Mouse (Mus musculus): ENCODE measurements around the gene Abcb1a.

Abcb1a gene

DNA sequence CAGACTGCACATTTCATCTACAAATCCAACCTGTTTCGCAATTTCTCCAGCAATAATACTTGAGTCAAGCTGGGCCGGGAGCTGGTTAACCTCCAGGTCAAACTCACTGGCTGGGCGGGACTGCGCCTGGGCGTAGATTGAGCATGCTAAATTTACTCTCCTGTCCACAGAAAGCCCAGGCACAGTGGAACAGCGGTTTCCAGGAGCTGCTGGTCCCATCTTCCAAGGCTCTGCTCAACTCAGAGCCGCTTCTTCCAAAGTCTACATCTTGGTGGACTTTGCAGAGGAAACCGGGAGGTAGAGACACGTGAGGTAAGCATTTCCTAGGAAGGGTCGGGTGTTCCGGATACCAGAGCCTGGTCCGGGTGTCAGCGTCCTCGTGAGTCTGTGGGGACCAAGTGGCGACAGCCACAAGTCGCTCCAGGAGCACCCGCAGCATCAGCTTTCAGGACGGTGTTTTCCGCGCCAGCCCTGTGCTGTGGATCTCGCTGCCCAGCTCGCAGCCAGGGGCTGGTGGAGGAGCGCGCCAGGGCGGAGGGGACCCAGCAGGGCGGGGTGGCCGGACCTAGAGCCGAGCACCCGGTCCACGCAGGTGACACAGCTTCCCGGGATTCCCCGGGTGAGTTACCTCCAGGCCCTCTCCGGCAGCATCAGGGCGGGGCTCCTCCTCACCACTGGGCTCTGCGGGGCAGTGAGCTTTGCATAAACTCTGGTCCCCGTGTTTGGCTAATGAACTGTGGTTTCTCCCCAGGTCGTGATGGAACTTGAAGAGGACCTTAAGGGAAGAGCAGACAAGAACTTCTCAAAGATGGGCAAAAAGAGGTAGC, at the start of gene Abcb1a:
Abcb1a (plus strand) TSS at position 167 of the 827 bp plus-strand sequence.
- peak; percentile 3 for DNase-seq (ENCODE audit: low spot score)

DNA sequence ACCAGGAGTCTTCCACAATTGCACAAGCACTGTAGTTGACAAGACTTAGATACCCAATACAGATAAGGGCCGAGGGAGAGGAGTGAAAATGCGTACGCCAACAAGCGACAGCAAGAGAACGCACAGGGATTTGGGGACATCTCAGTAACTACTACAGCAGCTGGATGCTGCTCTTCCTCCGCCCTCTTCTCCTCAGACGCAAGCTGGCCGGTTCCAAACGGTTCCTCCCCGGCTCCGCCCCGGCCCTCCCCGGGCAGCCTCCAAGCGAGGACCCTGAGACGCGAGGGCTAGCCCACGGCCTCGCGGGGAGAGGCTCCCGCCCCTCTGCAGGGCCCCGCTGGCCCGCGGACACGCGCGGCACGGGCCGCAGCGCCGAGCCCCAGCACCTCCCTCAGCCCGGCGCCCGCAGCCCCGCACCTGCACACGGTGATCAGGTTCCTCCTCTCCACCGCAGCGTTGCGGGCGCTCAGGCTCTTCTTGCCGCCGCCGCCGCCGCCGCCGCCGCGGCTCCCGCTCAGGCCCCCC, 37.7 kb upstream of the Abcb1a start:
- peak; percentile 27 for DNase-seq (ENCODE audit: low spot score)

DNA sequence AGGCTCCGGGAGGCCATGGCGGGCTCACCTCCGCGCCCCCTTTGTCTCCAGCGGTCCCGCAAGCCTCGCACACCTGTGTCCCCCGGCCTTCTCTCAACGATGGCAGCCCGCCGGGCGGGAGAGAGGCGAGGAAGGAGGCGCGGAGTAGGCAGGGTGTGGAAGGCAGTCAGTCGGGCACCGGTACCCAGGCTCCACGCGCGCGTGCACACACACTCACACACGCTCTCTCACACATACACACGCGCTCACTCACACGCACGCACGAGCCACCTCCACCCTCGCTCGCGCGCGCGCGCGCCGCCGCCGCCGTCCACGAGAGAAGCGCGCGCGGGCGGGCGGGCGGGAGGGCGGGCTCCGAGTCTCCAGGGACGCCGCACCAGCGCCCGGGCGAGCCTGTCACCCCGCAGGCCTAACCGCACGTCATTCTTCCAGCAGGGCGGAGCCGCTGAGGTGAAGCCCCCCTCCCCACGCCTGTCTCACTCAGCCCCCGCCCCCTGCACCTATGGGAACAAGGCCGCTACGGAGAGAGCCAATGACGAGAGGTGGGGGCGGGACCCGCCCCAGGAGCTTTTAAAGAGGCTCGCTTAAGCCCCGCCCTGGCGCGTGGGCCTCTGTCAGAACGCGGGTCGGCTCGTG, 37.2 kb upstream of the Abcb1a start, which contains the start of gene Rundc3b:
Rundc3b (minus strand) TSS at position 357 of the 636 bp plus-strand sequence.
- DNase-seq (ENCODE audit: low spot score) = peak; percentile 65

DNA sequence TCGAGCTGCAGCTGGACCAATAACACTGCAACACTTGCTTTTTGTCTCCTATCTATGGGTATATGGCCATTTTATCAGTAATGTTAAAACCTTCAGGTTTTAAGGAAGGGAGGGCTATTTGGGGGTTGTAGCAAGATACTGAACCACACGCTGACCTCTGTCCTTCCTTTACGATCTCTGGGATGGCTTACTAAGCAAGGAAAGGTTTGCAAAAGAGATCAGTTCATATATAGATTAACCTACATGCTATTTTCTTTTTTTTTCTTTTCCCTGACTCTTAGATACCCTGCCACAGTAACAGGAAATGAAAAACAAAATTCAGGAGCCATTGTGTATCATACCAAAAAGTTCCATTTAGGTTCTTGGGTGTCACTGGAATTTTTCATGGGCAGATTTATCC, 27.0 kb upstream of the Abcb1a start:
- no peak for DNase-seq (ENCODE audit: low spot score)

DNA sequence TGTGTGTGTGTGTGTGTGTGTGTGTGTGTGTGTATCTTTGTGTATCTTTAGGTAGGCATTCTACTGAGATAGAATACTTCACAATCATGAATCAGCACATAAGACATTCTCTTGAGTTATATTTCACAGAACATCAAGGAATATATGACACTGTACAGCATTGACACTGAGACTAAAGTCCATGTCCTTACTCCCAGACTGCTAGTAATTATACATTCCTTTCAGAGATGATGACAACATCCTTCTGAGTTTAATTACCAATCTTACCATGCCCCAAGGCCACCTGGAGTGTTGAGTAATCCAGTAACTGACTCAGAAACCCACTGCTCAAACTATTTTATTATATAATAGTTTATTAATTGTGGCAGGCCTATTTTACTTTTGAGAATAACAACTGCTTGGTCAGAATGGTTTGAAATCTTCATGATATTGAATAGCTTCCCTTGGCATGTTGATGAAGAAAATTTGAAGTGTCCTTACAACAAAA, 25.3 kb upstream of the Abcb1a start:
- DNase-seq (ENCODE audit: low spot score) = no peak

DNA sequence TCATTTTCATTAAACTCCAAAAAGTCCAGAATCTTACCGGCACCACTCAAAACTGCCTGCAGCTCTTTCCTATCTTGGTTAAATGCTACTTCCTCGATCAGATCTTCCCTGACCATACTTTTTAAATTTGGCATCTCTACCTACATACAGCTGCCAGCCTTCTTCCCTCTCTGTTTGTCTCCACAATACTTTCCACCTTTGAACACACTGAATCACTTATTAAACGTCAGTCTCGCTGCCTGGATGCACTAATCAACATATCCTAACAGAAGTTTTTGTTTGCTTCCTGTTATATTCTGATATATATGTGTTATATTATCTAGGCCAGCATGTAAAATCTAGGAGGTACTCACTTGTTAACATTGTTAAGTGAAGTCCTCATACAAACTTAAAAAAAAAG, 11.6 kb upstream of the Abcb1a start:
- DNase-seq (ENCODE audit: low spot score) = no peak

DNA sequence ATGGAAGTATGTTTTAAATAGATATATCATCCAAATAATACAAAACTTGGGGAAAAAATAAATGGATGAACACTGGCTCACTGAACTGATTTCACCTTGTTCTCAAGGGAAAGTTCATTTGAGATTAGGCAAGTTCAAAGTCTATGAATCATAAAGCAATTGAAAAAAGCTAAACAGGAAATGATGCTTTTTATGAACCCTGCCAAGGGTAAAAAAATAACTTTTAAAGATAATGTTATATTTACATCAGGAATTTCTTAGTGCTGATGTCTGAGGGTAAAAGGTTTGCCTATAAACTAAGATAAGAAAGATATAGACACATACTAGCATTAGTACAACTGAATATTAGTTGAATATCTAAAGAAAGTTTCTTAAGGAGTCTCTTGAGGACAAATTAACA, 11.1 kb upstream of the Abcb1a start:
- DNase-seq (ENCODE audit: low spot score) = no peak

DNA sequence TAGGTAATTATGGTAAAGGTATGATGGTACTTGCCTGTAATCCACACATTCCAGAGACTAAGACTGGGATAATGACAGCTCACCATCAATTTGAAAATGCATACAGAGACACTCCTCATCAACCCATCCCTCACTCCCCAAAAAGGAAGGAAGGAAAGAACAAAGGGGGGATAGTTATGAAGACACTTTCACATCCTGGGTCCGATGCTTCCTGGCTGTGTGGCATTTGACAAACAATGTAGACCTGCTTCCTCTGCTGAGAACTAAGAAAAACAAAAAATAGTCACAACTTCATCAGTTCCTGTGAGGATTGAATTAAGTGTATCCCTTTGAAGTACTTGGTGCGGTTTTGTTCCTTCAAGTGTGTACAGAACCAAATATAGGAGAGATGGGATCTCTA, 7.8 kb upstream of the Abcb1a start:
- no peak for DNase-seq (ENCODE audit: low spot score)

DNA sequence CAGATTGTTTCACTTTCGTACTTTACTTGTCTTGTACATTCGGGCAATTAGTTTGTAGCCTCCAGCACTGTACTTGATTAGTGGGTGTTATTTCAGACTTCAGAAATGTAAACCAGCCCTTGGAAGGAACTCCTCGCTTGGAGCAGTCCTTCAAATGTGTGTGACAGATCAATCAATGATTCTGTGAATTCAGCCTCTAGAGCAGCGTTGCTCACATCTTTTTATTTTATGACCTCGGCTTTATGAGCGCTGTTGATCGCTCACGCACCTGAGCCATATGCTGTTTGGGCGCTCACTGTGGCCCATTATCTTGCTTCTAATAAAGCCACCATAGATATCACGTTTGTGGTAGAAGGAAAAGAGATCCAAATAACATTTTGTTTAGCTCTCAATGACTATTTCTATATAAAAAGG, 868 bp downstream of the Abcb1a start:
- no peak for DNase-seq (ENCODE audit: low spot score)

DNA sequence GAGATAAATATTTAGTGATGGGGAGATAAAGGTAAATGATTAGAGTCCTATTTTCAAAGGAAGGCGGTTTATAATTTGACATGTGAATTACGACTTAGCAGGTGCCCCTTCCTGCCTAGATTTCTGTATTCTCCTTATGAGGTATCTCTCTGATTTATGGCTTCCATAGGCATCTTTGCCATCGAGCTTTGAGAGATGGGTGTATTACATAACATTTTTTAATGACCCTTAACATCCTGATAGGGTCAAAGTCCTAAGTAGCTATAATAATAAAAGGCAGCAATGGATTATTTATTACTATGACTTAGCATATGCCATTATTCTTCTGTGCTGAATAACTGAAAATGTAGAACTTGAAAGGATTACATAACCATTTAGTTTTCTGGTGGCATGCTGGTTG, 4.8 kb downstream of the Abcb1a start:
- DNase-seq (ENCODE audit: low spot score) = no peak

DNA sequence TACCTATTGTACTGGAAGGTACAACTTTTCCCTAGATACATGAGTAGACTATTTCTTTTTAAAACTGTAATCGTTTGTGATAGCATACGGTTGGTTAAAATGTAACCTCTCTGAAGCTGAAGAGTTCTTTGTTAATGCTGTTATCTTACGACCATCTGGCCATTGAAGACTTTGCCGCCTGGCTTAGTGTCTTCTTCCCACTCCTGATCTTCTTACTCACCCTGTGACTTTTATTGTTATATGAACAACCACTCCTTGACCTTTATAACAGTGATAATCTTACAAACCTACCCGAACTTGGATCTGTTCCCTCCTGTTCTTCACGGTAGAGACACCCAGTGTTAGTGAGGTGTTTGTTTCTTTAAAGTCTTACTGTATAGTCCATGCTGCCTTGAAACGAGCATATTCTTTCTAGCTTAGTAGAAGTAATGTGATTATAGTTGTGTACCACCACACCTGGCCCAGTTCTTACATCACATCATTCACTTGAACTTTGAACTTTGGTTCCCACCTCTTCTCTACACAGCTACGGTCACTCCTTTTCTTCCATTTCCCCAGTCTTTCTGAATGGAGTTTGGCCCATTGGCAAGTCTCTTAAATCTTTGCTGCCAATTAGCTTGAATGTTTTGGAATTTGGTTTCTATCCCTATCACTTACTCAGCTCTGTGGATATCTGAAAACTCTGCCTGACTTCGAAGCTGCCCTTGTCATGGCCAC, 8.0 kb downstream of the Abcb1a start:
- DNase-seq (ENCODE audit: low spot score) = no peak

DNA sequence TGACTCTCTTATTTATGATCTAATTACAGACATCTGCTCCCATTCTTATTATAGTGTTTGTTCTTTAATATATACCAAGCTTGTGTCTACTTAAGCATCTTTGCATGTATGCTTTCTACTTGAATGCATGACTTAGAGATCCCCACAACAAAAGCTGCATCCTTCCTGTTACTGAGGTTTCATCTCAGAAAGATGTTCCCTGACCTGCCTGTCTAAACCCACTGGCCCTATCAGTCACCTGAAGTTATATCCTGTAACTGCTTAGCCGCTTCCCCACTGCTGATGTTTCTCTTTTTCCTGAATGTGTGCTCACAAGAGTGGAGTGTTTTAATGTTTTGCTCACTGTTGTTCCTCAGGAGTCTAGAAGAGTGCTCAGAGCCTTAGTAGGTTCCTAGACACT, 9.7 kb downstream of the Abcb1a start:
- DNase-seq (ENCODE audit: low spot score) = no peak

DNA sequence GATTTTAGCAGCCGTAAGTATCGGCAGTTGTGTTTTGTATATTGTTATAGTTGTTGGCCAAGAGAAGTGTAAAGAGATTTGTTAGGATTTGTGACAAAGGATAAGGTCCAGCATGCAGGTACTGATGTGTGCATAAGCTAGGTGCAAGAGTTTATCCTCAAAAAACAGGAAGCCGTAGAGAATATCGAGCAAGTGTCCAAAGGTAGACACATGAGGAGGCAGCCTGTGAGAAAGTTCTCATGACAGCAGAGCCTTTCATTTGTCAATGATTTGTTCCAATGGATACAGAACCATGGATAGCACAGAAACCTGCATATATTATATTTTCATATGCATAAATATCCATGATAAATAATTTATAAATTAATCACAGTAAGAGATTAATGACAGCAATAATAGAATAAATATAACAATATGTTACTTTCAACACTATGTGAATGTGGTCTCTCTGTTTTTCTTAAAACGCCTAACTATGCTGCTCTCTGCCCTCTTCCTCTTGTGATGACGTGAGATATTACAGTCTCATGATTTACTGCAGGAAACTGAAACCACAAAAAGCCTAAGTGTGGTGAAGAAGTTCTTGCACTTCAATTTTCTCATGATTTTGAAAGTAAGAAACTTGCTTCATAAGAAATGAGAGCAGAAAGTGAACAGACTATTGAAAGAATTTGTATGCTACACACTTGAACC, 15.5 kb downstream of the Abcb1a start:
- DNase-seq (ENCODE audit: low spot score) = no peak

DNA sequence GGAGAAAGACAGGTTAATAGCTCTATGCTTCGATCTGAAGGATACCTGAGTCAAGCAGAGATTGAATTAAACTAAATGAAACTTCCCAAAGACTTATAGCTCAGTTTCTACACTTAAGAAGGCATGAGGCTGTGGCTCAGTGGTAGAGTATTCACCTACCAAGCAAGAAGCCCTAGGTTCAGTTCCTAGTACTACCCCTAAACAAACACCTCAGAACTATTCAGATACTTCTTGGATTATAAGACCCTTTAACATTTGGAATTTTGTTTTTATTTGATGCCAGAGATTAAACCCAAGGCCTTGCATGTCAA, 16.0 kb downstream of the Abcb1a start:
- DNase-seq (ENCODE audit: low spot score) = no peak

DNA sequence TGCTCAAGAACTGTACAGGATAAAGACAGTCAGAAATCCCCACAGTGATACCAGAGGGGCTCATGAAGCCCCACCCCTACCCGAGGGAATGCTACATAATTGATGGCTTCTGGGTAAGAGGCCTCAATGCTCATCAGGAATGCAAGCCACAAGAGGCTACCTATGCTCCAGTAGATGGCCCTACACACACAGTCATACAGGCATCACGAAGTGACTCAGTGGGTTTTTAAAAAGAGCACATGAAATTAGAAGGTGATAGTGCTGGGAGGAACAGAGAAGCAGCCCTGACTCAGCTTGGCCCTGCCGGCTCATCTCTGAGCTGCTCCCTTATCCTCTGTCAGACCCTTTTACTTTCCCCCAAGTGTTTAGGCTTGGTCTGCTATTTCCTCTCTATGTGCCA, 21.3 kb downstream of the Abcb1a start:
- no peak for DNase-seq (ENCODE audit: low spot score)

DNA sequence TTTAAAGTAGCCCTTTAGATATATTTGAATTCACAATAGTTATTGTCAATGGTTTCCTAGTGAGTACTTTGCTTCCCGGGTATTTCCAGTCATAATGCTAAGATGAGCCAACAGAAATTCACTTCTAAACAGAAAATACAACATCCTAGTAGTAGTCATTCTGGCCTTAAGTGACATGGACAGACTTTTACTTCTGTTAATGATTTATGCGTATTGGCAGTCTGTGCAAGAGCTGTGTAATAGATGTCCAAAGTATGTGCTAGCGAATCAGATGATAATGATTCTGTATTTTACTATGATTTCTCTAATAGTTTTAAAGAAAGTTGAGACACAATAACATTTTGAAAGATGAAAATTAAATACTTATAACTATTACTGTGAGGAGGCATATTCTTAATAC, 23.8 kb downstream of the Abcb1a start:
- no peak for DNase-seq (ENCODE audit: low spot score)

DNA sequence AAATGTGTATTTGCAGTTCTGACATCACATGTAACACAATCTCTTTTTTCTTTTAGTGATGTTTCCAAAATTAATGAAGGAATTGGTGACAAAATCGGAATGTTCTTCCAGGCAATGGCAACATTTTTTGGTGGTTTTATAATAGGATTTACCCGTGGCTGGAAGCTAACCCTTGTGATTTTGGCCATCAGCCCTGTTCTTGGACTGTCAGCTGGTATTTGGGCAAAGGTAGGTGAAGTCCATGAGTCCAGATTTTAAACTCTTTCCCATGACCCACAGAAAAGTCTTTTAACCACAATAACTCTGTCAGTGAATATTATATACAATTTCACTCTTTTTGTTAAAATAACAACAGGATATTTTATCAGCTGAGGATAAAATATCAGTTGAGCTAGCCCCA, 26.2 kb downstream of the Abcb1a start:
- DNase-seq (ENCODE audit: low spot score) = no peak

DNA sequence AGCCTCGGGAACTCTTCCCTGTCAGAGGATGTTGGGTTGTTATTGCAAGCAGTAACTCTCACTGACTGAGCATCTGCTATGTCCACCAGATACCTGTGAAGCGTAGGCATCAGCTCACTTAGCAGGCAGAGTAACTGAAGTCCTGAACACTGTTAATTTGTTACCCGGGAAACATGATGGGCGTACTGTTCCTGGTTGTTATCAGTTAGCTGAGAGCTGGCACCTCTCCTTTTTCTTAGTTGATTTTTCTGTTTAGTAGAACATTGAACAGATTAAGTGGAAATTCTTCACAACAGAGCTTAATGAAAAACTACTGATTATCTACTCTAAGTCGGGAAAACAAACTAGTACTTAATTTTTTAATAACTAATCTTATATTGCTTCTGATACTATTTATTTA, 27.7 kb downstream of the Abcb1a start:
- no peak for DNase-seq (ENCODE audit: low spot score)

DNA sequence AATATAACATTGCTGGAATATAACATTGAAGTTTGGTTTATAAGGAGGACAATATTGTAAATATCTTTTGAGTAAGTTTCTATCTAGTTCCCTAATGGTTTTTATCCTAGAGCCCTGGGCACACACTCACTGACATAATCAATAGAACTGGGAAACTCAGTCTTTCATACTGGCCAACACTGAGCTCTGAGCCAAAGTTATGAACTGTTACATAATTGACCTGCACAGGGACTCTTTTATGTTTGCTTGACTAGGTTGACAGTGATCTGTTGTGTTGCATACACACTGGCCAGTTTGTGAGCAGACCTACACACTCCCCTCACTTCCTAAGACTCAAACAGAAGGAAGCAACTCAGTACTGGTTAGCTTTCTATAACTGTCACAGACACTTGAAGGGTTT, 56.2 kb downstream of the Abcb1a start:
- no peak for DNase-seq (ENCODE audit: low spot score)

DNA sequence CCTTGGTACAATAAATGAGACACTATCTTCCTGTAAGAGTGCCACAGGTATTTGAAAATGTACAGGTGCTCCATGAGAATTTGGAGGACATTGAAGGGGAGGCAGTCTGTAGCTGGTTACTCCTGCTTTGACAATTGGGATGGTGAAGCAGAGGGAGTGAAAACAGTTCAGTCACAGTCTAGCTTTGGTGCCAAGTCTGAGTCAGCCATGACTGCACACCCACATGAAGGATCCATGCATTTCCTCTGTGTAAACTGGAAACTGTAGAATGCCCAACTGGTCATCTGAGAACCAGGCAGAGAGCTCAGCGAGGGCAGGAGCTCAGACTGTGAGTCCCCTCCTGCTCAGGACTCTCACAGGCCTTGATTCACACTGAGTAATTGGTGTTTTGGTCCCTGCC, 59.7 kb downstream of the Abcb1a start:
- DNase-seq (ENCODE audit: low spot score) = no peak

DNA sequence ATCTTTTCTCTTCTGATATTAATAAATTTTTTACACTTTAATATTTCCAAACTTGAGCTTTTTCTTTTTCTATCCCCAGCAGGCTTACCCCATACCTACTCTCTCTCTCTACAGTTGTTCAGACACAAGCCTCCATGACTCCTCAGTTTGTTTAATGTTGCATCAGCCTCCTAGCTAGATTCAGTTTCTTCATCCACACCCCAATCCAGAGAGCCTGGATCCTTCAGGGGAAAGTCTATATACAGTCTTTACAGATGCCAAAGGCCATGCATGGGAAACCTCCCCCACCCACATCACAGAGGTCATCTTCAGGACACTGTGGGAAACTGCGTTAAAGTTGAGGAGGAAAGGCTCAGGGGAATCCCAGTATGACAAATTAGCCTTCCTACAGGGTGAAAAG, 62.3 kb downstream of the Abcb1a start:
- no peak for DNase-seq (ENCODE audit: low spot score)

DNA sequence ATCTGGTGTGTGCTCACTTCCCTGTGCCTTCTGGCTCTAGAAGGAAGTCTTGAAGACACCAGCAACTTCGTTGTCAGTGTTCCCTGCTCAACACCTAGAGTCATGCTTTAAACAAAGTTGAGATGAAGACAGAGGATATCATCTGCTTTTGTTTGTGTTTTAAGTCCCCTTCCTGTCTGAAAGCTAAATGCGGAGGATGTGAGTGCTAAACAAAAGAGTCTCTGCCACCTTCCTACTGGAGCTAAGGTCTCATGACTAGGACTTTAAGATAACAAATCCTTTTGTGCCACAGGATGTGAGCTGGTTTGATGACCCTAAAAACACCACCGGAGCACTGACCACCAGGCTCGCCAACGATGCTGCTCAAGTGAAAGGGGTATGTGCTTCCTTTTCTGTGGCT, 63.0 kb downstream of the Abcb1a start:
- DNase-seq (ENCODE audit: low spot score) = no peak

Data from ovary, postnatal 14 days (tissue).